Mouse (Mus musculus) olfactory bulb, adult 2 months (tissue): ENCODE measurements around the gene Ocm. TPM values are rescaled to one million over a fixed set of nuclear protein-coding genes. Genes with fewer than 3 reads are reported as not detected.

Experiments
- H3K27ac ChIP-seq: fragments of 200-500 bp; 2 replicates; pipeline ENCODE4 v1.5.1; 2012; ENCODE audit warnings: low read depth, low read length; ENCODE audit not compliant: insufficient read depth
- H3K4me1 ChIP-seq: fragments of 200-500 bp; 2 replicates; pipeline ENCODE4 v1.6.1; 2012; ENCODE audit warnings: low read length; ENCODE audit not compliant: control insufficient read depth, insufficient read depth
- H3K4me3 ChIP-seq: fragments of 200-500 bp; 2 replicates; pipeline ENCODE4 v1.5.1; 2012; ENCODE audit warnings: mild to moderate bottlenecking, low read depth, low read length, moderate library complexity; ENCODE audit not compliant: insufficient read depth
- CTCF ChIP-seq: fragments of 200-500 bp; IDR thresholded peaks from 2 replicates; pipeline ENCODE4 v1.5.1; 2012; ENCODE audit warnings: low read depth, mild to moderate bottlenecking, low read length, moderate library complexity; ENCODE audit not compliant: insufficient read depth
- POLR2A ChIP-seq: fragments of 200-500 bp; IDR thresholded peaks from 2 replicates; pipeline ENCODE4 v1.6.1; 2012; ENCODE audit warnings: mild to moderate bottlenecking, low read depth, low read length, moderate library complexity; ENCODE audit not compliant: insufficient read depth
- WGBS: fragments of 180-500 bp; shearing (Covaris S2); methylation state at CpG from one replicate; pipeline ENCODE4 v1.1.7; 2018; 5-methylcytosine and 5-hydroxymethylcytosine counted together
- polyA plus RNA-seq: library from polyadenylated mRNA; stranded (reverse); fragments of >200 nt; gene quantifications from 2 replicates; pipeline ENCODE4 v1.2.4, GENCODE M21; 2012; ENCODE audit warnings: low replicate concordance; ENCODE audit not compliant: missing spikeins, insufficient read depth, insufficient read length

The Ocm gene
- not detected in 2 replicates for polyA plus RNA-seq

DNA sequence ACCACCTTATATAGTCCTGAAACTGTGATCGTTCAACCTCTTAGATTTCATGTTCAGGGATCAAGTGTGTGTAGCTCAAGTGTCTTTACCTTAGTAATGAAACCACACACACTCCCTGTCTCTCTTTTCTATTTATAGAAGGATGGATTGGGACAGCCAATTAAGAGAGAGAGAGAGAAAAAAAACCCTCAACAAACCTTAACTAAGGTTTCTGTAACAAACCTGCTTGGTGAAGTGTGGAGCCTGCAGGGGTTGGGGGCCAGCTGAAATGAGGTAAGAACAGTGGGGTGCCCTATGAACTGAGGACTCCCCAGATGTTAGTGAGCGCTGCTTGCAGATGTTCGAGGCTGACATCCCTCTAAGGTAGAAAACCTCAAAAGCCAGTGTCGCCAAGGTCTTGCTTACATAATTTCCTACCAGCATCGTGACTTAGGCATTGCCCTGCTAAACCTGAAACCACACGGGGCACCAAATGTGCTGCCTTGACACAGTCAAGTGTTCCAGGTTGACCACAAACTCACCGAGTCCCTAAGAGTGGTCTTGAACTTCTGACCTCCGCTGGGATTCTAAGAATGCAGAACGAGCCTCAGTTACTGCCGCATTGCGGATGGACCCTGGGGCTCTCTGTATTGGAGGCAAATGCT is at the start of gene Ocm:
Gene Ocm, minus strand, starts transcription at position 51 of the 644 bp plus-strand sequence.
- WGBS = 77% methylated on average over 11 of the region's 11 CpGs
- Histone ChIP-seq H3K4me1 (no peaks in the 10 kb centered on the region), H3K27ac (no peak within 1 kb of the TSS), H3K4me3 (no peak within 1 kb of the TSS)
- no peak for TF ChIP-seq CTCF
- TF ChIP-seq POLR2A = no peak

DNA sequence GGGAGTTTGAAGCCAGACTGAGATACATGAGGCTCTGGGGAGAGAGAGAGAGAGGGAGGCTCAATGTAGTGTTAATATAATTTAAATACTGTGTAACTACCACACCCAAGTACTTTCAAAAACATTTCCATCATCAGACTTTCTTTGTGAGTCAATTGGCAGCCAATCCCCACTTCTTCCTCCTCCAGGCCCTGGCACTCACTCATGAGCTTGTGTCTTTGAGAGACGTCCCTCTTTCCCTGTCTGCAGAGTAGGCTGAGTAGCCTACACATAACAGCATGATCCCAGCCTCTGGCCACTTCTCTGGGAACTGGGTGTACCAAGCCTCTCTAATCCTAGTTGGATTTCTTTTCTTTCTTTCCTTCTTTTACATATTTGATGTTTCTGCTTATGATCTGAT is 44.8 kb upstream of the Ocm start:
- no peak for TF ChIP-seq CTCF
- TF ChIP-seq POLR2A = no peak
- 37% methylated on average over 1 of the region's 1 CpGs for WGBS
- Histone ChIP-seq H3K4me3 (no peak overlapping the region), H3K4me1 (no peaks in the 10 kb centered on the region), H3K27ac (no peak overlapping the region)

DNA sequence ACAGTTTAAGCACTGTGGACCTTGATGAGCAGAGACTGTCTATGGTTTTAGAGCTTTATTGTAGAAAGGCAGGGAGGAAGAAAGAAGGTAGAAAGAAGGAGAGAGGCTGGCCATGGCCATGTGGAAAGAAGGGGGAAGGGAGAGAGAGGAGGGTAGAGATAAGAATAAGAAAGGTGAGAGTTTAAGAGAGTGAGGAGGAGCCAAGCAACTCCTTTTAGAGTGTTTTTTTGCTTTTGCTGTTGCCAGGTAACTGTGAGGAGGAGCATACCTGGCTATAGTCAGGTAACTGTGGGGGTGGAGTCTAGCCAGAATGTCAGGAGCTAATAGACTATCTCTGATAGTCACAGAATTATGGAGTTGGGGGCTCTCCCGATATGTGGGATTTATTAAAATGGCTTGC is 43.6 kb upstream of the Ocm start:
- H3K27ac ChIP-seq = no peak overlapping the region
- no peaks in the 10 kb centered on the region for H3K4me1 ChIP-seq
- TF ChIP-seq CTCF (no peak), POLR2A (no peak)
- no peak overlapping the region for H3K4me3 ChIP-seq
- WGBS = 100% methylated on average over 1 of the region's 1 CpGs

DNA sequence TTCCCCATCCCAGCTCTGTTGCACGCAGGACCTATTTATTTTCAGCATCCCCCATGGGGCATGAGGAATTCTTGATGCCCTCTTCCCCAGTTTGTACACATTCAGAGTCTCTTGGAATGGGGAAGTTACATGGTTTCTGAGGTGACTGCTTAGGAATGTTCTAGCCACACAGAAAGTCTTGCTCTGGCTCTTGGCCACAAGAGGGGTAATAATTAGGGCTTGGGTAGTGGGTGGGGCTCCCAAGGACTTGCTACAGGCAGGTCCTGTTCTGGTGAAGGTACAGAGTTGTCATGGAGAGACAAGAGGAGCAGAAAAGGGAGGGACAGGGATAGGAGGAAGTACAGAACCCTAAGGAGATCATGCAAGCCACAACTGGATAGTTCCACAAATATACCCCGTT is 39.6 kb upstream of the Ocm start:
- Histone ChIP-seq H3K4me1 (no peaks in the 10 kb centered on the region), H3K4me3 (no peak overlapping the region), H3K27ac (no peak overlapping the region)
- 75% methylated on average over 2 of the region's 2 CpGs for WGBS
- TF ChIP-seq CTCF (no peak), POLR2A (no peak)

DNA sequence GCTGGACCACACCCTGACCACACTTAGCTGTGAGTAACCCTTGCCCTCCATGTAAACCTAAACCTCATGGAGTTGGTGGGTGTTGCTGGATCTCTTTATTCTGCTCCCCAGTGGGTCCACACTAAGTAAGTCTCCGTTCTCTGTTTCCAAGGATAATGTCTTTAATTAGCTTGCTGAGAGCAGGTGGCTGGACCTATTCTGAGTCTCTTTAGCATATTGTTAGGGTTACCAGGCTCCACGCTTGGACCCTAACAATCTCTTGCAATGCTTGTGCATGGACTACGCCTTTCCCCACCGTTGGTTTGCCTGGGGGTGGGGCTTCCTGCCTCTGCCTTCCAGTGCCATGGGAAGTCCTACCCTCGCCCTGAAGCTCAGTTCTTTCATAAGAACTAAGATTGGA is 37.6 kb upstream of the Ocm start:
- H3K4me1 ChIP-seq = no peaks in the 10 kb centered on the region
- 53% methylated on average over 5 of the region's 5 CpGs for WGBS
- TF ChIP-seq CTCF (no peak), POLR2A (no peak)
- H3K27ac ChIP-seq = no peak overlapping the region
- no peak overlapping the region for H3K4me3 ChIP-seq

DNA sequence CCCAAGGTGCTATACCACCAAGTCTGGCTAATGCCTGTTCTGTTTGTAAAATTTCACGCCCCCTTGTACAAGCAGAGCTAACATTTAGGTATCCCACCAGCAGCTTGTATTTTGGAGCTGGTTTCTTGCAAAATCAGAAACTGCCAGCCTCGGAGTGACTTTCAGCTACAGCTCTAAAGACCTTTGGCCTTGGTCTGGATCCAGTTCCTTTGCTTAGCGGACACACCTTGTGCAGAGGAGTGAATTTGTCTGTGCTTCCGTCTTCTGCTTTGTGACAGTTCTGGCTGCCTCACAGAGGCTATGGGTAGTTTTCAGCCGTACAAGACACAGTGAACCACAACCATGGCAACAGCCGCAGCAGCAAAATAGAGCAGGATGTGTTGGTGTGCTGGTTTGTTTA is 27.9 kb upstream of the Ocm start:
- Histone ChIP-seq H3K4me1 (peaks cover 5% of the 10 kb centered on the region; the same call in 1 of the 2 replicates), H3K27ac (no peak overlapping the region), H3K4me3 (no peak overlapping the region)
- WGBS = 83% methylated on average over 6 of the region's 6 CpGs
- no peak for TF ChIP-seq POLR2A
- no peak for TF ChIP-seq CTCF

DNA sequence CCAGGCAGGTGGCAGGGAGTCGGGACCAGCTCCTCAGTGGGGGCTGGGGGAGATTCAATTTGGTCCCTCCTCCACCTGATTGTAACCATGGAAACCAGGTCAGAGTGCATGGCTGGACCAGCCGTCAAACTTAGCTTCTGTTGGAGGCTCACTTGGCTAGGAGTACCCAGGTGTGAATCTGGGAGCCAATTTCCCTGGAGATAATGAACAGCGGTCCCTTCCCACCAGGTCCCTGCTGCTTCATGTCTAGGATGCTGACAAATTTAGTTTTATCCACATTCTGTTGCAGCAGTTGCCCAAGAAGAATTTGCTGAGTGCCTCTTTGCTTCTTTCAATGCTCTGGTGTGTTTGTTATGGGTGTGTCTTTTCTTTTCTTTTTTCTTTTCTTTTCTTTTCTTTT is 27.0 kb upstream of the Ocm start:
- Histone ChIP-seq H3K4me1 (peaks cover 5% of the 10 kb centered on the region; the same call in 1 of the 2 replicates), H3K4me3 (no peak overlapping the region), H3K27ac (no peak overlapping the region)
- whole genome bisulfite sequencing = 37% methylated on average over 3 of the region's 3 CpGs
- TF ChIP-seq POLR2A (no peak), CTCF (no peak)

DNA sequence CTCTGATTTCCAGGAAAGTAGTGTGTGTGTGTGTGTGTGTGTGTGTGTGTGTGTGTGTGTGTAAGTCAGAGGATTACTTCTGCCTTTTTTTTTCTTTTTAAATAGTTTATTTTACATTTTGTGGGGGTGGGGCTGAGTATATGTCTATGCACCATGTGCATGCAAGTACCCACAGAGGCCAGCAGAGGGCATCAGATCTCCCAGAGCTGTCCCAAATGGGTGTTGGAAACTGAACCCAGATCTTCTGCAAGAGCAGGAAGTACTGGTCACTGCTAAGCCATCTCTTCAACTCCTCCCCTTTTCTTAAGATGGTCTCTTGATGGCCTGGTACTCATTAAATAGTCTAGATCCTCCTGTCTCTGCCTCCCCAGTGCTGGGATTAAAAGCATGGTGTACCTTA is 24.8 kb upstream of the Ocm start:
- TF ChIP-seq CTCF (no peak), POLR2A (no peak)
- no peak overlapping the region for H3K27ac ChIP-seq
- H3K4me1 ChIP-seq = peaks cover 10% of the 10 kb centered on the region
- H3K4me3 ChIP-seq = no peak overlapping the region

DNA sequence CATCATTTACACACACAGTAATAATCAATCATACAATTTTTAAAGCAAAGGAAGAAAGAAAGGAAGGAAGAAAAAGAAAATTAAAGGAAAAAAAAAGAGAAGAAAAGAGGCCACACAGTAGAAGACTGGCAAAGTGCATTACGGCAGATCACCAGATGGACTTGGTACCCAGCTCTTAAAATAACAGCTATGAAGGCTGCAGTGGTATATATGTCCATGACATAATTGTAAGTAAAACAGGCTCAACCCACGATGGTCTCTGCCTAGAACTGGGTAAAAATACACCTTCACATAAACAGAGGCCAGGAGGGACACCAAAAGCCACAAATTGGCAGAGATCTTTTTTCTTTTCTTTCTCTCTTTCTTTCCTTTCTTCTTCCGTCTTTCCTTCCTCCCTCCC is 23.4 kb upstream of the Ocm start:
- Histone ChIP-seq H3K4me1 (peaks cover 10% of the 10 kb centered on the region), H3K27ac (no peak overlapping the region), H3K4me3 (no peak overlapping the region)
- 64% methylated on average over 3 of the region's 3 CpGs for WGBS
- no peak for TF ChIP-seq POLR2A
- TF ChIP-seq CTCF = no peak

DNA sequence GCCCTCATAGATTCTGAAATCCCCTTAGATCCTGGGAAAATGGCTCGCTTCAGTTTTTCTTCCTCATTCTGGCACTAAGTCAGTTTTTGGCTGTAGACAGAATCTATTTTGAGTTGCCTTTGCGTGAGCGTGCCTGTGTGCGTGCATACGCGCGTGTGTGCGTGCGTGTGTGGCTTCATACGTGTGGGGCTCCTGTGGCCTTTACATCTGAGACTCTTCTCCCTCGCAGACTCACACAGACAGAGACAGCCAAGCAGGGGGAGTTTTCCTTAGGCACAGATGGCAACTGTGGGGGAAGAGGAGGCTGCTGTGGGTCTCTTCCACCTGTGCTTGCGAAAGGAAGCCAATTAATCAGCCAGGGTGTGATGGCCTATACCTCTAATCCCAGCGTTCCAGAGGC is 20.9 kb upstream of the Ocm start:
- 31% methylated on average over 13 of the region's 13 CpGs for WGBS
- H3K4me1 ChIP-seq = peaks cover 5% of the 10 kb centered on the region
- H3K27ac ChIP-seq = no peak overlapping the region
- TF ChIP-seq POLR2A = no peak
- no peak for TF ChIP-seq CTCF
- no peak overlapping the region for H3K4me3 ChIP-seq
